Mouse (Mus musculus): ENCODE results near the gene Mrm1. TPM values are rescaled to one million over a fixed set of nuclear protein-coding genes. Genes with fewer than 3 reads are reported as not detected.
"Not testable (repeated sequence)": the region's sequence is repeated elsewhere in the genome, so short reads cannot be mapped to it uniquely, and the experiment has no call there.

Mrm1 gene
- polyA plus RNA-seq, 1 experiment from 2014 or later = 13.5 TPM

- H3K36me3 ChIP-seq (ENCODE audit: control insufficient read depth, insufficient read depth, low read length) = peaks cover 23% of the 10 kb centered on the region
- peak overlapping the region; percentile 86 for H3K4me2 ChIP-seq (ENCODE audit: low read depth, low read length)
- not testable (repeated sequence) for H3K9me3 ChIP-seq (ENCODE audit: control insufficient read depth, low read length); H3K27me3 ChIP-seq (ENCODE audit: control insufficient read depth, insufficient read depth, low read length); H3K4me1 ChIP-seq (ENCODE audit: control insufficient read depth, insufficient read depth, low read length); ATAC-seq (ENCODE audit: low read depth)
- 68% methylated on average over 11 of the region's 11 CpGs for WGBS
- H3K9ac ChIP-seq (replicated peaks; ENCODE audit: low read depth, low read length) = peak overlapping the region; percentile 70; the same call in 1 of the 2 replicates
- peak overlapping the region; percentile 50 for H3K4me3 ChIP-seq (ENCODE audit: low read depth, low read length)
- 0 out of 2 replicates have a peak overlapping the region, but pooled peaks have one; percentile 55 for H3K27ac ChIP-seq (ENCODE audit: low read depth, low read length)
Measured at GRCm38 (mm10) chr11:84829495-84829894, 10.2 kb upstream of the Mrm1 start.

DNA sequence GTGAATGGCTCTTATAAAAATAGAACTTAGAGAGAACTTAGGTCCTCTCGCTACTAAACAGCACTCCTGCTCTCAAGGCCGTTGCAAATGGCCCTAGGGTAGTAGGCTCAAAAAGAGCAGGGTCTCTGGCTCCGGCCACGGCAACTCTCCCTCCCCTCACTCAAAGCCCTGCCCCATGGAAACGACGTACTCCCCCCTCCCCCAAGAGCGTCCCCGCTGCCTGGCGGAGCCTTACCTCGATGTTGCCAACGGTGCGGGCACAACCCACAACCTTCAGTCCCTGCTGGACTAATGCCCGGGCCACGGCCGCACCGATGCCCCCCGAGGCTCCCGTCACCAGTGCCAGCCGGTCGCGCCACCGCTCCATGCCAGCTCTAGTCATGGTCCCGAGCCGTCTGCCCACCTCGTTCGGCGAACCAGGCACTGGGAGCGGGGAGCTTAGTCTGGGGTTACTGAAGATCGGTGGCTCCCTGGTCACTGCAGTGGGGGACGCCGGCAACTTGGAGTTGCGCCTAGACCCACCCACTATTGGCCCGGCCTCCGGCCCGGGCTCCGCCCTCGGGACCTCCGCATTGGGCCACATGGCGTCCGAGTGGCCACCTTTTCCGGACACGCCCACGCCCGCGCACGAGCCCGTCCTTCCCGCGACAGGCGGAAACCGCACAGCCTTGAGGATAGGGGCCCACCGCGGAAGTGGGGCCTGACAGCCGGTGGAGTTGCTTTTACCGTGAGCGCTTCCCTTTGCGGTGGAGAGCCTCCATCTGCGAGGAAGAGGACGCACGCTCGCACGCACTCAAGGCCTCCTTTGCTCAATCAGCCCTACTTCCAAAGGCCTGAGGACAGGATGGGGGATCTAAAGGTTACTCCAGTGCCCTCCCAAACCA is 9.4 kb upstream of the Mrm1 start, which contains the start of gene Dhrs11:
Gene Dhrs11, minus strand, starts transcription at position 479 of the 884 bp plus-strand sequence.
- H3K36me3 ChIP-seq (ENCODE audit: control insufficient read depth, insufficient read depth, low read length) = peaks cover 17% of the 10 kb centered on the region
- H3K27ac ChIP-seq (ENCODE audit: low read depth, low read length) = peak within 1 kb of the TSS; percentile 55
- H3K9ac ChIP-seq (replicated peaks; ENCODE audit: low read depth, low read length) = peak within 1 kb of the TSS; percentile 70
- H3K9me3 ChIP-seq (ENCODE audit: control insufficient read depth, low read length) = no peaks in the 10 kb centered on the region
- no peaks in the 10 kb centered on the region for H3K27me3 ChIP-seq (ENCODE audit: control insufficient read depth, insufficient read depth, low read length)
- no peaks in the 10 kb centered on the region for H3K4me1 ChIP-seq (ENCODE audit: control insufficient read depth, insufficient read depth, low read length)
- peak within 1 kb of the TSS; percentile 50 for H3K4me3 ChIP-seq (ENCODE audit: low read depth, low read length)
- WGBS = 1% methylated on average over 62 of the region's 62 CpGs
- ATAC-seq (ENCODE audit: low read depth) = peak; percentile 89
- peak within 1 kb of the TSS; percentile 86 for H3K4me2 ChIP-seq (ENCODE audit: low read depth, low read length)

GRCm38 (mm10) chr11:84827901-84828503 is 8.7 kb upstream of the Mrm1 start:
- H3K9me3 ChIP-seq (ENCODE audit: control insufficient read depth, low read length) = no peaks in the 10 kb centered on the region
- H3K4me3 ChIP-seq (ENCODE audit: low read depth, low read length) = peak overlapping the region; percentile 50

DNA sequence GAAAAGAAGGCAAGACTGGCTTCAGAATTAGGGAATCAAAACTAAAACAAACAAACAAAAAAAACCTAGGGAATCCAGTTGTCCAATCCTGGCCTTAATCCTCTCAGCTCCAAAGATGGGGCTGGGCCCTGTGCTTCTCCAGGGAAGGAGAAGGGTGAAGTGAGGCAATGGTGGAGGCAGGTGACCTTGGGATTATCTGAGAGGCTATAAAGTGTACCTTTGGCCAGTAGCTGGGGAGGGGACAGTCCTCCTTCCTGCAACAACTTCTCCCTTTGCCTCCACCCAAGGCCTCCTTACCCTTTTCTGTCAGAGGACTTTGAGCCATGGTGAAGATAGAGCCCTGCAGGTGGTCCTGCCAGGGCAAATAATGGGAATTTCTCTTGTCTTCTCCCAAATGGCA is 8.2 kb upstream of the Mrm1 start:
- H3K4me3 ChIP-seq (ENCODE audit: low read depth, low read length) = no peak overlapping the region
- no peak for ATAC-seq (ENCODE audit: low read depth)
- H3K9ac ChIP-seq (replicated peaks; ENCODE audit: low read depth, low read length) = no peak overlapping the region
- no peaks in the 10 kb centered on the region for H3K27me3 ChIP-seq (ENCODE audit: control insufficient read depth, insufficient read depth, low read length)
- no peaks in the 10 kb centered on the region for H3K4me1 ChIP-seq (ENCODE audit: control insufficient read depth, insufficient read depth, low read length)
- no peak overlapping the region; the same call in 1 of the 2 replicates for H3K4me2 ChIP-seq (ENCODE audit: low read depth, low read length)
- peaks cover 8% of the 10 kb centered on the region for H3K36me3 ChIP-seq (ENCODE audit: control insufficient read depth, insufficient read depth, low read length)
- H3K9me3 ChIP-seq (ENCODE audit: control insufficient read depth, low read length) = no peaks in the 10 kb centered on the region
- H3K27ac ChIP-seq (ENCODE audit: low read depth, low read length) = no peak overlapping the region

More at GRCm38 (mm10) chr11:84827901-84828503, 8.7 kb upstream of the Mrm1 start:
- no peak overlapping the region for H3K27ac ChIP-seq (ENCODE audit: low read depth, low read length)
- H3K9ac ChIP-seq (replicated peaks; ENCODE audit: low read depth, low read length) = no peak overlapping the region
- no peak for ATAC-seq (ENCODE audit: low read depth)
- H3K36me3 ChIP-seq (ENCODE audit: control insufficient read depth, insufficient read depth, low read length) = peaks cover 12% of the 10 kb centered on the region
- peak overlapping the region; percentile 86 for H3K4me2 ChIP-seq (ENCODE audit: low read depth, low read length)
- H3K4me1 ChIP-seq (ENCODE audit: control insufficient read depth, insufficient read depth, low read length) = no peaks in the 10 kb centered on the region
- no peaks in the 10 kb centered on the region for H3K27me3 ChIP-seq (ENCODE audit: control insufficient read depth, insufficient read depth, low read length)
- 53% methylated on average over 3 of the region's 3 CpGs for WGBS

- no peak for ATAC-seq (ENCODE audit: low read depth)
- H3K9me3 ChIP-seq (ENCODE audit: control insufficient read depth, low read length) = no peaks in the 10 kb centered on the region
- no peaks in the 10 kb centered on the region for H3K27me3 ChIP-seq (ENCODE audit: control insufficient read depth, insufficient read depth, low read length)
- no peak overlapping the region for H3K9ac ChIP-seq (replicated peaks; ENCODE audit: low read depth, low read length)
- H3K4me1 ChIP-seq (ENCODE audit: control insufficient read depth, insufficient read depth, low read length) = no peaks in the 10 kb centered on the region
- no peak overlapping the region for H3K4me3 ChIP-seq (ENCODE audit: low read depth, low read length)
- H3K4me2 ChIP-seq (ENCODE audit: low read depth, low read length) = no peak overlapping the region
- WGBS = 65% methylated on average over 3 of the region's 3 CpGs
- no peak overlapping the region for H3K27ac ChIP-seq (ENCODE audit: low read depth, low read length)
- H3K36me3 ChIP-seq (ENCODE audit: control insufficient read depth, insufficient read depth, low read length) = no peaks in the 10 kb centered on the region
Measured at GRCm38 (mm10) chr11:84826185-84826584, 6.9 kb upstream of the Mrm1 start.

GRCm38 (mm10) chr11:84825261-84825807 is 6.0 kb upstream of the Mrm1 start:
- no peak for ATAC-seq (ENCODE audit: low read depth)
- no peaks in the 10 kb centered on the region for H3K36me3 ChIP-seq (ENCODE audit: control insufficient read depth, insufficient read depth, low read length)
- H3K9ac ChIP-seq (replicated peaks; ENCODE audit: low read depth, low read length) = no peak overlapping the region
- no peaks in the 10 kb centered on the region for H3K27me3 ChIP-seq (ENCODE audit: control insufficient read depth, insufficient read depth, low read length)
- WGBS = 91% methylated on average over 10 of the region's 10 CpGs
- no peaks in the 10 kb centered on the region for H3K9me3 ChIP-seq (ENCODE audit: control insufficient read depth, low read length)
- no peak overlapping the region for H3K4me3 ChIP-seq (ENCODE audit: low read depth, low read length)
- H3K27ac ChIP-seq (ENCODE audit: low read depth, low read length) = no peak overlapping the region
- H3K4me2 ChIP-seq (ENCODE audit: low read depth, low read length) = no peak overlapping the region
- H3K4me1 ChIP-seq (ENCODE audit: control insufficient read depth, insufficient read depth, low read length) = no peaks in the 10 kb centered on the region

DNA sequence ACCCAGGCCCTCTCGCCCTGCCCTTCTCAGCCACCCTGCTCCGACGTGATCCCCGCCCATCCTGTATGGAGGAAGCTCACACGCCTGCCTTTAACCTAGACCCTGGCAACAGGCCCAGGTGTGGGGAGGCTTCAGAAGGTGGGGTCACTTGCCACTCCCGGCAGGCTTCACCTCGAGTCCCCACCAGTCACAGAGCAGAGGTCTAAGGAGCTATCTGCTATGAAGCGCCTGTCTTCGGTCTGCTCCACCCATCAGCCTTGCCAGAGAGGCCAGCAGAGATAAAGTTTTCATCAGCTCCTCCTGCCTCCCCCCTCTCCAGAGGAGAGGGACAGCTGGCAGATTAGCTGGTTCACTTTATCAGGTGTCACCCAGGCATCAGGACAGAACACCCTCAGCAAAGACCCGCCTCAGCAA is 4.2 kb upstream of the Mrm1 start:
- Histone ChIP-seq H3K27me3 (ENCODE audit: control insufficient read depth, insufficient read depth, low read length) (no peaks in the 10 kb centered on the region), H3K9me3 (ENCODE audit: control insufficient read depth, low read length) (no peaks in the 10 kb centered on the region), H3K36me3 (ENCODE audit: control insufficient read depth, insufficient read depth, low read length) (no peaks in the 10 kb centered on the region), H3K4me2 (ENCODE audit: low read depth, low read length) (no peak overlapping the region), H3K4me1 (ENCODE audit: control insufficient read depth, insufficient read depth, low read length) (no peaks in the 10 kb centered on the region), H3K4me3 (ENCODE audit: low read depth, low read length) (no peak overlapping the region), H3K9ac (replicated peaks; ENCODE audit: low read depth, low read length) (no peak overlapping the region), H3K27ac (ENCODE audit: low read depth, low read length) (no peak overlapping the region)
- 76% methylated on average over 10 of the region's 10 CpGs for WGBS
- ATAC-seq (ENCODE audit: low read depth) = no peak

DNA sequence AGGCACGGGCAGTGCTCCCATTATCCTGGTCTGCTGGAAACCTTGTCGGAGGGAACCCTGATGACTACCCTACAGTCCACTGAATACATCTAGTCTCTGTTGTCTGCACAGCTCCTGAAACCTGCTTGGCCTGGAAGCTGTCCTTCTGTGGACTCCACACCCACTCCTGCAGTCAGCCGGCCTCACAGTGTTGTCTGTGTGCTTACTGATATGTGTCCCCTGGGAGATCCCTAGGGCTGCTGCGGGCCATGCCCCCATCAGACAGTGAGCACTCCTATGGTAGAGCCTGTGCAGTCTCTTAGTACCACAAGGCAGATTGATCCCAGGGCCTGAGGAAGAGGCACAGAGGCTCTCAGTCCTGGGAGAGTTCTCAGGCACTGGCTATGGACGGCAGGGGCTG is 3.2 kb upstream of the Mrm1 start:
- H3K9ac ChIP-seq (replicated peaks; ENCODE audit: low read depth, low read length) = no peak overlapping the region
- ATAC-seq (ENCODE audit: low read depth) = no peak
- WGBS = 81% methylated on average over 5 of the region's 5 CpGs

More for the DNA sequence above, 3.2 kb upstream of the Mrm1 start:
- no peak overlapping the region for H3K27ac ChIP-seq (ENCODE audit: low read depth, low read length)
- H3K4me2 ChIP-seq (ENCODE audit: low read depth, low read length) = no peak overlapping the region
- H3K9me3 ChIP-seq (ENCODE audit: control insufficient read depth, low read length) = no peaks in the 10 kb centered on the region
- H3K4me3 ChIP-seq (ENCODE audit: low read depth, low read length) = no peak overlapping the region
- no peaks in the 10 kb centered on the region for H3K36me3 ChIP-seq (ENCODE audit: control insufficient read depth, insufficient read depth, low read length)
- no peaks in the 10 kb centered on the region for H3K4me1 ChIP-seq (ENCODE audit: control insufficient read depth, insufficient read depth, low read length)
- H3K27me3 ChIP-seq (ENCODE audit: control insufficient read depth, insufficient read depth, low read length) = no peaks in the 10 kb centered on the region
